Mouse (Mus musculus) heart, adult 2 months (tissue): Measurements from ENCODE around the gene Amd1. TPM values are rescaled to one million over a fixed set of nuclear protein-coding genes. Genes with fewer than 3 reads are reported as not detected.

Experiments
- DNase-seq, 2 experiments: peaks; one replicate each; pipeline ENCODE4 v3.0.0; 2021
- H3K27ac ChIP-seq: fragments of 200-600 bp; 2 replicates; pipeline ENCODE4 v1.8.1; 2022
- H3K27me3 ChIP-seq: fragments of 200-500 bp; 2 replicates; pipeline ENCODE4 v1.6.1; 2012; ENCODE audit warnings: mild to moderate bottlenecking, low read length, inconsistent platforms, mixed read lengths; ENCODE audit not compliant: control insufficient read depth, insufficient read depth
- H3K36me3 ChIP-seq: fragments of 200-500 bp; 2 replicates; pipeline ENCODE4 v1.6.1; 2012; ENCODE audit warnings: low read length, inconsistent platforms; ENCODE audit not compliant: control insufficient read depth, insufficient read depth
- H3K4me1 ChIP-seq: fragments of 200-500 bp; 2 replicates; pipeline ENCODE4 v1.6.1; 2011; ENCODE audit warnings: low read length; ENCODE audit not compliant: control insufficient read depth, insufficient read depth
- H3K4me3 ChIP-seq: fragments of 200-600 bp; 2 replicates; pipeline ENCODE4 v1.8.1; 2022
- H3K79me2 ChIP-seq: fragments of 200-500 bp; replicated peaks from 2 replicates; pipeline ENCODE4 v1.6.1; 2012; ENCODE audit warnings: mild to moderate bottlenecking, inconsistent platforms, low read length, moderate library complexity, mixed read lengths; ENCODE audit not compliant: control insufficient read depth, insufficient read depth
- H3K9ac ChIP-seq: fragments of 200-500 bp; 2 replicates; pipeline ENCODE4 v1.6.1; 2012; ENCODE audit warnings: low read depth, mild to moderate bottlenecking, control low read depth, inconsistent platforms, low read length, mixed read lengths
- CTCF ChIP-seq: fragments of 200-600 bp; IDR thresholded peaks from 2 replicates; pipeline ENCODE4 v1.8.1; 2022; ENCODE audit warnings: antibody characterized with exemption, mild to moderate bottlenecking, moderate library complexity
- EP300 ChIP-seq: fragments of 200-500 bp; IDR thresholded peaks from 2 replicates; pipeline ENCODE4 v1.6.1; 2011; ENCODE audit warnings: low read depth, low read length, control low read depth; ENCODE audit not compliant: insufficient read depth
- POLR2A ChIP-seq: fragments of 200-500 bp; IDR thresholded peaks from 2 replicates; pipeline ENCODE4 v1.6.1; 2011; ENCODE audit warnings: mild to moderate bottlenecking, low read depth, low read length, control low read depth; ENCODE audit not compliant: insufficient read depth
- WGBS: fragments of 180-500 bp; shearing (Covaris S2); methylation state at CpG from one replicate; pipeline ENCODE4 v1.1.7; 2018; 5-methylcytosine and 5-hydroxymethylcytosine counted together
- intact Hi-C: fragments of 180-260 bp; cut with DNase I; formaldehyde crosslinking; loops from one replicate; pipeline ENCODE4 v1.15.1; 2025
- polyA plus RNA-seq: library from polyadenylated mRNA; depleted of rRNA; stranded (reverse); fragments of >200 nt; gene quantifications from 2 replicates; pipeline ENCODE4 v1.2.3, GENCODE M21; 2012
- total RNA-seq, 2 experiments: library from RNA; stranded (reverse); gene quantifications; 2 replicates each; pipeline ENCODE4 v1.2.3; 2021

Gene Amd1
- total and polyA plus RNA-seq, 3 experiments, result 26.1 to 114 (median 98.5) TPM

- Histone ChIP-seq H3K36me3 (no peaks in the 10 kb centered on the region), H3K27me3 (no peaks in the 10 kb centered on the region), H3K4me3 (no peak overlapping the region), H3K4me1 (peaks cover 3% of the 10 kb centered on the region; the same call in 1 of the 2 replicates), H3K79me2 (no peaks in the 10 kb centered on the region), H3K27ac (peak overlapping the region; percentile 93; the same call in 1 of the 2 replicates), H3K9ac (no peak overlapping the region)
- 65% methylated on average over 9 of the region's 9 CpGs for WGBS
- no peak for TF ChIP-seq POLR2A
- 0 out of 2 replicates have a peak, but pooled peaks have one; percentile 11 for TF ChIP-seq CTCF
- TF ChIP-seq EP300, result no peak
- intact Hi-C loops, result loop anchor here (5.0 kb wide), 1 partner anchor 180 kb away; no protein-coding TSS in a partner anchor
- no peak for DNase-seq
These were observed 45.5 kb upstream of the Amd1 start for GRCm38 (mm10) chr10:40347461-40347954.

- Histone ChIP-seq H3K36me3 (no peaks in the 10 kb centered on the region), H3K4me1 (peaks cover 3% of the 10 kb centered on the region; the same call in 1 of the 2 replicates), H3K27me3 (no peaks in the 10 kb centered on the region), H3K79me2 (no peaks in the 10 kb centered on the region), H3K27ac (no peak overlapping the region), H3K4me3 (no peak overlapping the region), H3K9ac (no peak overlapping the region)
- no peak for DNase-seq
- no peak for TF ChIP-seq POLR2A
- intact Hi-C loops, result loop anchor here (5.0 kb wide), 1 partner anchor 180 kb away; no protein-coding TSS in a partner anchor
- WGBS, result 75% methylated on average over 3 of the region's 3 CpGs
These were observed 44.9 kb upstream of the Amd1 start for GRCm38 (mm10) chr10:40346776-40347403.

- Histone ChIP-seq H3K36me3 (no peaks in the 10 kb centered on the region), H3K27ac (no peak overlapping the region), H3K27me3 (no peaks in the 10 kb centered on the region), H3K4me3 (no peak overlapping the region), H3K79me2 (no peaks in the 10 kb centered on the region), H3K4me1 (no peaks in the 10 kb centered on the region), H3K9ac (no peak overlapping the region)
- TF ChIP-seq POLR2A (no peak), EP300 (no peak), CTCF (no peak)
- no peak for DNase-seq
- 45% methylated on average over 4 of the region's 4 CpGs for WGBS
- intact Hi-C loops, result no loop called here
These were observed 40.0 kb upstream of the Amd1 start for GRCm38 (mm10) chr10:40342036-40342435.

GRCm38 (mm10) chr10:40339351-40339964 is 37.5 kb upstream of the Amd1 start, which contains the start of gene Cdk19:
Gene Cdk19, plus strand, starts transcription at chr10:40339564.
- Histone ChIP-seq H3K4me3 (no peak within 1 kb of the TSS), H3K9ac (no peak within 1 kb of the TSS), H3K27me3 (no peaks in the 10 kb centered on the region), H3K36me3 (no peaks in the 10 kb centered on the region), H3K27ac (no peak within 1 kb of the TSS), H3K4me1 (no peaks in the 10 kb centered on the region), H3K79me2 (no peaks in the 10 kb centered on the region)
- whole genome bisulfite sequencing, result 65% methylated on average over 13 of the region's 13 CpGs
- DNase-seq, result no peak
- intact Hi-C loops, result no loop called here
- TF ChIP-seq CTCF, result no peak
- TF ChIP-seq POLR2A, result no peak
- TF ChIP-seq EP300, result no peak

- H3K36me3 ChIP-seq, result no peaks in the 10 kb centered on the region
These were observed 30.9 kb upstream of the Amd1 start for GRCm38 (mm10) chr10:40332864-40333263.

GRCm38 (mm10) chr10:40330262-40330661 is 28.3 kb upstream of the Amd1 start:
- no peak overlapping the region for H3K27ac ChIP-seq
- intact Hi-C loops, result no loop called here
- H3K9ac ChIP-seq, result no peak overlapping the region
- no peak overlapping the region for H3K4me3 ChIP-seq
- H3K79me2 ChIP-seq, result no peaks in the 10 kb centered on the region
- 82% methylated on average over 1 of the region's 1 CpGs for WGBS
- DNase-seq, result no peak
- no peaks in the 10 kb centered on the region for H3K36me3 ChIP-seq
- TF ChIP-seq EP300 (no peak), POLR2A (no peak), CTCF (peak; percentile 32)
- peaks cover 7% of the 10 kb centered on the region for H3K4me1 ChIP-seq
- no peaks in the 10 kb centered on the region for H3K27me3 ChIP-seq

More at GRCm38 (mm10) chr10:40332864-40333263, 30.9 kb upstream of the Amd1 start:
- WGBS, result 74% methylated on average over 6 of the region's 6 CpGs
- intact Hi-C loops, result no loop called here
- no peak overlapping the region for H3K4me3 ChIP-seq
- no peak overlapping the region for H3K9ac ChIP-seq
- no peaks in the 10 kb centered on the region for H3K27me3 ChIP-seq
- H3K27ac ChIP-seq, result no peak overlapping the region
- no peak for DNase-seq
- TF ChIP-seq CTCF (no peak), EP300 (no peak), POLR2A (no peak)
- no peaks in the 10 kb centered on the region for H3K79me2 ChIP-seq
- H3K4me1 ChIP-seq, result peaks cover 4% of the 10 kb centered on the region
